Mouse (Mus musculus): ENCODE measurements around the gene Chchd4. TPM values are rescaled to one million over a fixed set of nuclear protein-coding genes. Genes with fewer than 3 reads are reported as not detected.
A peak's percentile ranks its signal among the peaks of the same experiment; 100 is the strongest.

Chchd4 gene
- polyA plus RNA-seq, 1 experiment: 16.0 TPM

DNA sequence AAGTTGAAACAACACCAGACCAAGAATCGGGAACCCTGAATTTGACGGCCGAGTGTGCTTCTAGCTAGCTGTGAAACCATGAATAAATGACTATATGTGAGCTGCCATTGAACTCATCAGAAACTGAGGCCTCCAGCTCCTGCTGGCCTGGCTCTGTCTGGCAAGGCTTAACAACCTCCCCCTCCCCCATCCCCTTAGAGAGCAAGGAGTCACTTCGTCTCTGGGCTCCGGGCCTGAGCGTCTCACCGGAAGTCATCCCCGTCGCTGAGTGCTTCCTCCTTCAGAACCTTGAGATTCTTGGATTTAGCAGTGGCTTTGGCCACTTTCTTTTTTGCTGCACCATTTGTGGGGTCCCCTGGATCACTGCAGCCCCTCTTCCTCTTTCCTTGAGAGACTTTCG lies 36.9 kb upstream of the Chchd4 start:
- 72% methylated on average over 10 of the region's 10 CpGs for WGBS
- H3K36me3 ChIP-seq (ENCODE audit: control insufficient read depth, insufficient read depth, low read length): no peaks in the 10 kb centered on the region; the same call in 1 of the 2 replicates
- peak; percentile 33 for DNase-seq
- peaks cover 4% of the 10 kb centered on the region; the same call in 1 of the 2 replicates for H3K4me1 ChIP-seq (ENCODE audit: control insufficient read depth, insufficient read depth, low read length)
- H3K4me3 ChIP-seq (ENCODE audit: insufficient read depth, low read depth, low read length): no peak overlapping the region
- TF ChIP-seq POLR2A (IDR thresholded peaks at IDR 0.05; ENCODE audit: low read depth, low read length): no peak
- TF ChIP-seq CTCF (conservative IDR thresholded peaks at IDR 0.05; ENCODE audit: insufficient read depth, insufficient read length, low read depth, low read length): no peak
- H3K27me3 ChIP-seq (replicated peaks; ENCODE audit: control insufficient read depth, insufficient read depth, low read length): no peaks in the 10 kb centered on the region
- no peak overlapping the region for H3K27ac ChIP-seq (ENCODE audit: insufficient read depth, low read depth, low read length)

DNA sequence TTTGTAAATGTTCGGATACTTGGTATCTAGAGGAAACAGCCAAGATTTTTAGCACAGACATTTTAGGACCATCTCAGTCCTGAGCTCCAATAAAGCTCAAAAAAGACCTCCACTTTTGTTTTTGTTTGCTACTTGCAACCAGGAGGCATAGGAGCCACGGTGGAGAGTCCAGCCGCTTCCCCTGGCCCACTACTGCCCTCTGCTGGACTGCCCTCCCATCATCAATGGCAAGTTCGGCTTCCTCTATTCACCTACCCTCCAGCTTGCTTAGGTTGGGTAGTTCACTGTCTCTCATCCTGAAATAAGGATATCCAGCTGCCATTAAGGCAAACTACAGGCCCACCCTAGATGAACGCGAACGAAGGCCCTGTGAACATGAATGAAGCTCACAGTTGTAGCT lies 36.0 kb upstream of the Chchd4 start:
- Histone ChIP-seq H3K27me3 (replicated peaks; ENCODE audit: control insufficient read depth, insufficient read depth, low read length) (no peaks in the 10 kb centered on the region), H3K4me3 (ENCODE audit: insufficient read depth, low read depth, low read length) (no peak overlapping the region), H3K4me1 (ENCODE audit: control insufficient read depth, insufficient read depth, low read length) (no peaks in the 10 kb centered on the region), H3K36me3 (ENCODE audit: control insufficient read depth, insufficient read depth, low read length) (peaks cover 2% of the 10 kb centered on the region), H3K27ac (ENCODE audit: insufficient read depth, low read depth, low read length) (no peak overlapping the region)
- TF ChIP-seq POLR2A (IDR thresholded peaks at IDR 0.05; ENCODE audit: low read depth, low read length) (no peak), CTCF (conservative IDR thresholded peaks at IDR 0.05; ENCODE audit: insufficient read depth, insufficient read length, low read depth, low read length) (peak; percentile 88)
- DNase-seq: peak; percentile 66
- 41% methylated on average over 7 of the region's 7 CpGs for WGBS

DNA sequence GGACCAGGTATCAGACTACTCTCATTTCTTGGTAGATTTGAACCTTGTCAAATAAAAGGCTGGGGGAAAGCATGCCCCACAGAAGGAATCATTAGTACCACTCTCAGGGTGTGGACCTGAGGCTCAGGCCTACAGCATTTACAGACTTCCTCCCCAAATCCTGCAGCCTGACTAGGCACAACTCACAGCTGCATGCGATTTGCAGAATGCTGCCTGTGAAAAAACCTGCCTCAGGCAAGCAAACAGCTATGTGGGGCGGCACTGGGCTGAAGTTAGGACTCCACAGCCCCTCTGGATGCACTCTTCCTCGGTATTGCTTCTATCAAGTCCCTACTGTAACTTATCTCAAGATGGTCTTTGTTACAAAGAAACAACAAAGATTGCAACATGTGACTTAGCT lies 34.7 kb upstream of the Chchd4 start:
- Histone ChIP-seq H3K36me3 (ENCODE audit: control insufficient read depth, insufficient read depth, low read length) (peaks cover 2% of the 10 kb centered on the region), H3K4me3 (ENCODE audit: insufficient read depth, low read depth, low read length) (no peak overlapping the region), H3K27me3 (replicated peaks; ENCODE audit: control insufficient read depth, insufficient read depth, low read length) (no peaks in the 10 kb centered on the region), H3K27ac (ENCODE audit: insufficient read depth, low read depth, low read length) (no peak overlapping the region), H3K4me1 (ENCODE audit: control insufficient read depth, insufficient read depth, low read length) (no peaks in the 10 kb centered on the region)
- TF ChIP-seq CTCF (conservative IDR thresholded peaks at IDR 0.05; ENCODE audit: insufficient read depth, insufficient read length, low read depth, low read length): no peak
- no peak for TF ChIP-seq POLR2A (IDR thresholded peaks at IDR 0.05; ENCODE audit: low read depth, low read length)
- 85% methylated on average over 3 of the region's 3 CpGs for WGBS
- DNase-seq: no peak

DNA sequence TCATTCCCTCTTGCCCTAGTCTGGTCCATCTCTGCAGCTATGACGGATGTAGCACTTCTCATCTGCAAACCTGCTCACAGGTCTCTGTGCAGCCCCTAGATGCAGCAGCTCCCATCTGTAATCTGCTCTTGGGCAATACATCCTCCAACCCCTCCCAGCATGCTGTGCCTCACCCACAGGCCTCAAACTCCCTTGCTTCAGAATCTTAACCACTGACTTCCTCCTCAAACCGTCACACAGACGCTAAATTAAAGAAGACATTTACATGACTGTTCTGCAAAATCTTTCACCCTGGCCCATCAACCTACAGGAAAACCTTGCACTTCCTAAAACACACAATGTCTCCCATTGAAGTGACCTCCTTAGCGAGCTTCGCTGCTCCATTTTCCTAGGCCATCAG lies 32.7 kb upstream of the Chchd4 start:
- Histone ChIP-seq H3K27me3 (replicated peaks; ENCODE audit: control insufficient read depth, insufficient read depth, low read length) (no peaks in the 10 kb centered on the region), H3K4me3 (ENCODE audit: insufficient read depth, low read depth, low read length) (no peak overlapping the region), H3K4me1 (ENCODE audit: control insufficient read depth, insufficient read depth, low read length) (no peaks in the 10 kb centered on the region), H3K36me3 (ENCODE audit: control insufficient read depth, insufficient read depth, low read length) (peaks cover 2% of the 10 kb centered on the region), H3K27ac (ENCODE audit: insufficient read depth, low read depth, low read length) (no peak overlapping the region)
- no peak for TF ChIP-seq CTCF (conservative IDR thresholded peaks at IDR 0.05; ENCODE audit: insufficient read depth, insufficient read length, low read depth, low read length)
- no peak for TF ChIP-seq POLR2A (IDR thresholded peaks at IDR 0.05; ENCODE audit: low read depth, low read length)
- DNase-seq: no peak
- WGBS: 90% methylated on average over 5 of the region's 5 CpGs

DNA sequence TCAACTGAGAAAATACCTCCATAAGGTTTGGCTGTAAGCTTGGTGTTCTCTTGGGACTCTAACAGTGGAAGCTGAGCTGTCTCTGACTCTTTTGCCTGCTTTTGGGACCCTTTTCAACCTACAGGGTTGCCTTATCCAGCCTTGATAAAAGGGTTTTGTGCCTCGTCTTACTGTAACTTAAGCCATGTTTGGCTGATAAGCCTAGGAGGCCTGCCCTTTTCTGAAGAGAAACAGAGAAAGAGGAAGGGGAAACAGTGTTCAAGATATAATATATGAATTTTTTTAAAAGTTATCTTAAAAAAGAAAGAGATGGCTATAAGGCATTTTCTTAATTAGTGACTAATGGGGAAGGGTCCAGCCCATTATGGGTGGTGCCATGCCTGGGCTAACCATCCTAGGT lies 30.0 kb upstream of the Chchd4 start:
- H3K27ac ChIP-seq (ENCODE audit: insufficient read depth, low read depth, low read length): no peak overlapping the region
- peaks cover 5% of the 10 kb centered on the region for H3K36me3 ChIP-seq (ENCODE audit: control insufficient read depth, insufficient read depth, low read length)
- TF ChIP-seq POLR2A (IDR thresholded peaks at IDR 0.05; ENCODE audit: low read depth, low read length) (no peak), CTCF (conservative IDR thresholded peaks at IDR 0.05; ENCODE audit: insufficient read depth, insufficient read length, low read depth, low read length) (no peak)
- DNase-seq: no peak
- no peaks in the 10 kb centered on the region for H3K4me1 ChIP-seq (ENCODE audit: control insufficient read depth, insufficient read depth, low read length)
- 97% methylated on average over 1 of the region's 1 CpGs for WGBS
- H3K4me3 ChIP-seq (ENCODE audit: insufficient read depth, low read depth, low read length): no peak overlapping the region
- H3K27me3 ChIP-seq (replicated peaks; ENCODE audit: control insufficient read depth, insufficient read depth, low read length): no peaks in the 10 kb centered on the region

GRCm38 (mm10) chr6:91494526-91494925 lies 21.2 kb upstream of the Chchd4 start:
- no peak overlapping the region for H3K4me3 ChIP-seq (ENCODE audit: insufficient read depth, low read depth, low read length)
- H3K27me3 ChIP-seq (replicated peaks; ENCODE audit: control insufficient read depth, insufficient read depth, low read length): no peaks in the 10 kb centered on the region
- TF ChIP-seq CTCF (conservative IDR thresholded peaks at IDR 0.05; ENCODE audit: insufficient read depth, insufficient read length, low read depth, low read length) (no peak), POLR2A (IDR thresholded peaks at IDR 0.05; ENCODE audit: low read depth, low read length) (no peak)
- WGBS: 63% methylated on average over 8 of the region's 8 CpGs
- H3K36me3 ChIP-seq (ENCODE audit: control insufficient read depth, insufficient read depth, low read length): peaks cover 2% of the 10 kb centered on the region
- no peak overlapping the region for H3K27ac ChIP-seq (ENCODE audit: insufficient read depth, low read depth, low read length)
- DNase-seq: peak; percentile 51
- peaks cover 4% of the 10 kb centered on the region; the same call in 1 of the 2 replicates for H3K4me1 ChIP-seq (ENCODE audit: control insufficient read depth, insufficient read depth, low read length)

- TF ChIP-seq POLR2A (IDR thresholded peaks at IDR 0.05; ENCODE audit: low read depth, low read length) (no peak), CTCF (conservative IDR thresholded peaks at IDR 0.05; ENCODE audit: insufficient read depth, insufficient read length, low read depth, low read length) (no peak)
- Histone ChIP-seq H3K27ac (ENCODE audit: insufficient read depth, low read depth, low read length) (no peak overlapping the region), H3K4me1 (ENCODE audit: control insufficient read depth, insufficient read depth, low read length) (peaks cover 4% of the 10 kb centered on the region; the same call in 1 of the 2 replicates), H3K27me3 (replicated peaks; ENCODE audit: control insufficient read depth, insufficient read depth, low read length) (no peaks in the 10 kb centered on the region), H3K4me3 (ENCODE audit: insufficient read depth, low read depth, low read length) (no peak overlapping the region), H3K36me3 (ENCODE audit: control insufficient read depth, insufficient read depth, low read length) (peaks cover 2% of the 10 kb centered on the region)
- no peak for DNase-seq
- WGBS: 83% methylated on average over 10 of the region's 10 CpGs
Observed at GRCm38 (mm10) chr6:91493053-91493452, 19.7 kb upstream of the Chchd4 start.
